19 mouse cellular contexts compared by ENCODE assay signal in the genomic region with DNA sequence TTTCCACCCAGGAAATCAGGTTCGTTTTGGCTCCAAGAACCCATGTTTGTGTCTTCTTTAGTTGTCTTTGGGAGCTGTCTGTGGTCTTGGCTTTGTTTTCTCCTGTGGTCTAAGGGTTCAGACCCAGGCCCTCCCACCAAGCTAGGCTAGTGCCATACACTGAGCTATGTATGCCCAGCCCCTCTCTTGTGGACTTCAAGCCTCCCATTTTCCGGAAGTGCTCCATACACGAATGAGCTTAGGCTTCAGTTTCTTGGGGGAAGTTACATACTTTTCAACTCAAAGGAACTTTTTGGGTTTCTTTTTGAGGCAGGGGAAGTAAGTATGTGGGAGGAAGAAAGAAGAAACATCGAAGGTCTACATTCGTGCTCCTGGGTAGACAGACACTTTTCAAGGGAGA.
"Had no signal": no experiment of that assay in that cellular context is flagged by ENCODE, and none has a peak within 500 bp of the region (broad histone marks: within the 10 kb centered on the region; RNA-seq: fewer than 3 reads in every experiment).

No protein-coding gene starts in this region.

- H3K27me3 ChIP-seq: liver, embryonic 15.5 days; lung, embryonic 15.5 days; megakaryocyte, embryonic 14.5 days; midbrain, embryonic 12.5 days; neural tube, embryonic 12.5 days had no signal

- H3K27ac ChIP-seq: liver, embryonic 15.5 days; lung, embryonic 15.5 days; macrophage; midbrain, embryonic 12.5 days; neural tube, embryonic 12.5 days had no signal

- H3K9me3 ChIP-seq: liver, embryonic 15.5 days; lung, embryonic 15.5 days; midbrain, embryonic 12.5 days; neural tube, embryonic 12.5 days had no signal

- H3K4me1 ChIP-seq: liver, embryonic 15.5 days; lung, embryonic 15.5 days; megakaryocyte, embryonic 14.5 days; midbrain, embryonic 12.5 days; neural tube, embryonic 12.5 days had no signal

- H3K4me3 ChIP-seq: liver, embryonic 15.5 days; lung, embryonic 15.5 days; megakaryocyte, embryonic 14.5 days; midbrain, embryonic 12.5 days; neural tube, embryonic 12.5 days had no signal

- ATAC-seq: liver, postnatal 0 days; lung, postnatal 0 days; midbrain, embryonic 16.5 days had no signal

- H3K4me2 ChIP-seq: liver, embryonic 15.5 days; lung, embryonic 15.5 days; midbrain, embryonic 12.5 days; neural tube, embryonic 12.5 days had no signal

- H3K9ac ChIP-seq: liver, embryonic 15.5 days; liver, postnatal 0 days; lung, embryonic 15.5 days; midbrain, embryonic 12.5 days; neural tube, embryonic 12.5 days had no signal

- H3K36me3 ChIP-seq: liver, embryonic 15.5 days; lung, embryonic 15.5 days; midbrain, embryonic 12.5 days; neural tube, embryonic 12.5 days had no signal

- DNase-seq: liver, postnatal 0 days; lung, adult 2 months; lung, postnatal 14 days; lung, postnatal 36 days; midbrain, embryonic 14.5 days; right cerebral cortex, postnatal 25 days; right cerebral cortex, postnatal 4 days; spleen, adult 18-20 months; thymus, adult 18-20 months; thymus, postnatal 14 days; thymus, postnatal 36 days had no signal
